Mouse (Mus musculus) embryonic facial prominence, embryonic 14.5 days (tissue): Measurements from ENCODE around the gene C2cd4d. TPM values are rescaled to one million over a fixed set of nuclear protein-coding genes. Genes with fewer than 3 reads are reported as not detected.

Experiments
- ATAC-seq: fragments of 200-750 bp; cut with Nextera tagmentation; 2 replicates; pipeline ENCODE4 v1.8.0; 2017; ENCODE audit warnings: low read depth, moderate number of reproducible peaks, moderate TSS enrichment
- DNase-seq: peaks from one replicate; pipeline ENCODE4 v3.0.0-alpha.2; 2015; ENCODE audit warnings: low spot score
- H3K27ac ChIP-seq: fragments of 300-500 bp; sonication (generic); replicated peaks from 2 replicates; pipeline ENCODE4 v1.5.1; 2014; ENCODE audit warnings: low read depth, mild to moderate bottlenecking, low read length, moderate library complexity
- H3K27me3 ChIP-seq: fragments of 300-500 bp; sonication (generic); replicated peaks from 2 replicates; pipeline ENCODE4 v1.6.1; 2014; ENCODE audit warnings: low read length; ENCODE audit not compliant: control insufficient read depth, insufficient read depth
- H3K36me3 ChIP-seq: fragments of 300-500 bp; sonication (generic); 2 replicates; pipeline ENCODE4 v1.6.1; 2014; ENCODE audit warnings: low read length, mixed read lengths; ENCODE audit not compliant: control insufficient read depth, insufficient read depth
- H3K4me1 ChIP-seq: fragments of 300-500 bp; sonication (generic); 2 replicates; pipeline ENCODE4 v1.6.1; 2014; ENCODE audit warnings: antibody characterized with exemption, low read length; ENCODE audit not compliant: control insufficient read depth, insufficient read depth
- H3K4me2 ChIP-seq: fragments of 300-500 bp; sonication (generic); 2 replicates; pipeline ENCODE4 v1.6.1; 2014; ENCODE audit warnings: low read depth, mild to moderate bottlenecking, low read length, moderate library complexity, mixed read lengths
- H3K4me3 ChIP-seq: fragments of 300-500 bp; sonication (generic); 2 replicates; pipeline ENCODE4 v1.5.1; 2014; ENCODE audit warnings: low read depth, mild to moderate bottlenecking, low read length
- H3K9ac ChIP-seq: fragments of 300-500 bp; sonication (generic); 2 replicates; pipeline ENCODE4 v1.6.1; 2014; ENCODE audit warnings: low read depth, mild to moderate bottlenecking, low read length, moderate library complexity, mixed read lengths
- H3K9me3 ChIP-seq: fragments of 300-500 bp; sonication (generic); 2 replicates; pipeline ENCODE4 v1.6.1; 2016; ENCODE audit warnings: low read length; ENCODE audit not compliant: control insufficient read depth
- WGBS: fragments of 180-500 bp; shearing (Covaris S2); extraction: QIAGEN DNeasy Blood & Tissue Kit; methylation state at CpG from one replicate; pipeline ENCODE4 v1.1.7; 2014; 5-methylcytosine and 5-hydroxymethylcytosine counted together
- polyA plus RNA-seq: library from polyadenylated mRNA; unstranded; fragments of >200 nt; fragmentation: Nextera tagmentation; extraction: Ambion mirVana; gene quantifications from 2 replicates; pipeline ENCODE4 v1.2.1, GENCODE M21; 2014

C2cd4d gene
- polyA plus RNA-seq, 1 experiment from 2014 or later, result 2.1 TPM

DNA sequence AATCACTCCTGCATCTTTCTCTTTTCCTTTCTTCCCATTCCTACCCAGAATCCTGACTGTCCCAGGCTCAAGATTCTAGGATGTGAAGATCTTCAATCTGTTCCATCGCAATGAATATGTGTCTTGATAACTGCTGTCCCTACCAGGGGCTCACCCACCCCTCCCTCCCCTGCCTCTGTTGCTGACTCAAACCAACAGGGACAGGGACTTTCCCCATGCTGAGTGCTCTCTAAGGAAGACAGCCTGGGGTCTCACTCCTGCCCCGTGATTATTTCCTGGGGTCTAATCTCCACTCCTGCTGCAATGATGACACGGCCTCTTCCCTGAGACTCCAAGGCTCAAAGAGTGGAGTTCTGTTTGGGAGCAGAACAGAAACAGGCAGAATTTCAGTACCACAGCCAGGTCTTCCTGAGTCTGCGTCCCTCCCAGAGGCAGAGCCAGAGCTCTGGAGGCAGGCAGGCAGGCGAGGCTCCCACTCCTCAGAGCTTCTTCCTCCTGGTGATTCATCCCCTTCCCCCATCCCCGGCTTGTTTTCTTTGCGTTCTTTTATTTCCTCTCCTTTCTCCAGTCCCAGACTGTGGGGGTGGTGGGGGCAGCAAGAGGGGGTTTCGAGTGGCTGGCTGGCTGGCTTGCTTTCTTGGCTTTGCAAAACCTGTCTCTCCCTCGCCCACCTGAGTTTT lies 17.7 kb downstream of the C2cd4d start:
- H3K4me1 ChIP-seq, result peaks cover 5% of the 10 kb centered on the region; the same call in 1 of the 2 replicates
- H3K36me3 ChIP-seq, result no peaks in the 10 kb centered on the region
- DNase-seq (no peak), ATAC-seq (no peak)
- H3K9me3 ChIP-seq, result no peaks in the 10 kb centered on the region
- no peak overlapping the region for H3K9ac ChIP-seq
- no peak overlapping the region for H3K4me2 ChIP-seq
- H3K27ac ChIP-seq, result no peak overlapping the region
- no peaks in the 10 kb centered on the region for H3K27me3 ChIP-seq
- H3K4me3 ChIP-seq, result no peak overlapping the region
- 15% methylated on average over 9 of the region's 9 CpGs for WGBS

DNA sequence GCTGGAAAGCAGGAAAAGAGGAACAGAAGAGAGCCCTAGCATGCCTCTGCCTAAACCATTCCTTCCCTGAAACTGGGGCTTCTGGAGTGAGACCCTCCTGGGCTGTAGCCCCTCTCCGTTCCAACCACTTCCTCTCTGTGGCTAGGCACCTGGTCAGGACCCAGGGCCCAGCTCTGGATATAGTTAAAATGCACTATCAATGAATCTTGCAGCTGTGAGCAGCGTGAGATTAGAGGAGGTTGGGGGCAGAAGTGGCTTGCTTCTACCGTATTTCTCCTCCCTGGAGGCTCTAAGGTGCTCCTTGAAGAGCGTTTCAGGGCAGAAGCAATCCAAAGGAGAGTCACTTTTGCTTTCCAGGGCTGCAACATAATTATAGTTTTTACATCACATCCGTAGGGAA lies 20.1 kb downstream of the C2cd4d start:
- 60% methylated on average over 5 of the region's 5 CpGs for WGBS
- Histone ChIP-seq H3K9ac (no peak overlapping the region), H3K36me3 (no peaks in the 10 kb centered on the region), H3K4me1 (peaks cover 2% of the 10 kb centered on the region; the same call in 1 of the 2 replicates), H3K4me3 (no peak overlapping the region), H3K9me3 (no peaks in the 10 kb centered on the region), H3K4me2 (no peak overlapping the region), H3K27ac (no peak overlapping the region), H3K27me3 (no peaks in the 10 kb centered on the region)
- DNase-seq (no peak), ATAC-seq (no peak)

GRCm38 (mm10) chr3:94383476-94383875 lies 21.2 kb downstream of the C2cd4d start:
- no peaks in the 10 kb centered on the region for H3K27me3 ChIP-seq
- H3K4me3 ChIP-seq, result no peak overlapping the region
- WGBS, result 57% methylated on average over 3 of the region's 3 CpGs
- H3K27ac ChIP-seq, result no peak overlapping the region
- no peak overlapping the region for H3K4me2 ChIP-seq
- DNase-seq (no peak), ATAC-seq (no peak)
- no peaks in the 10 kb centered on the region for H3K36me3 ChIP-seq
- H3K4me1 ChIP-seq, result no peaks in the 10 kb centered on the region
- H3K9ac ChIP-seq, result no peak overlapping the region
- no peaks in the 10 kb centered on the region for H3K9me3 ChIP-seq

GRCm38 (mm10) chr3:94386671-94387070 lies 24.4 kb downstream of the C2cd4d start:
- no peaks in the 10 kb centered on the region for H3K4me1 ChIP-seq
- H3K27ac ChIP-seq, result no peak overlapping the region
- no peaks in the 10 kb centered on the region for H3K27me3 ChIP-seq
- H3K9ac ChIP-seq, result no peak overlapping the region
- 64% methylated on average over 4 of the region's 4 CpGs for WGBS
- no peak overlapping the region for H3K4me3 ChIP-seq
- no peak overlapping the region for H3K4me2 ChIP-seq
- ATAC-seq (no peak), DNase-seq (no peak)
- H3K36me3 ChIP-seq, result no peaks in the 10 kb centered on the region
- no peaks in the 10 kb centered on the region for H3K9me3 ChIP-seq

DNA sequence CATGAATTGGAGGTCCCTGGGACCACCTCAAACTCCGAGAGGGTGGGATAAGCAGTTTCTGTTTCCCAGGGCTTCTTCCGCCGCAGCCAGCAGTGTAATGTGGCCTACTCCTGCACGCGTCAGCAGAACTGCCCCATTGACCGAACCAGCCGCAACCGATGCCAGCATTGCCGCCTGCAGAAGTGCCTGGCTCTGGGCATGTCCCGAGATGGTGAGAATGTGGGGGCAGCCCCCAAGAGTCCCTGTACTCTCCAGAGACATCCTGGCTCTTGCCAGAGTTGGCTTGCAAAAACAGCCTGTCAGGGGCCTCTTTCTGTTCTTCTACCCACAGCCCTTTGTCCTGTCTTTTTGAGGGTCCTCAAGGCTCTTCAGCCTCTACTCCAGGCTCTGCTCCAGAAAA lies 25.2 kb downstream of the C2cd4d start:
- DNase-seq, result no peak
- Histone ChIP-seq H3K27me3 (no peaks in the 10 kb centered on the region), H3K4me3 (no peak overlapping the region), H3K9ac (no peak overlapping the region), H3K36me3 (no peaks in the 10 kb centered on the region), H3K4me1 (no peaks in the 10 kb centered on the region), H3K9me3 (no peaks in the 10 kb centered on the region), H3K4me2 (no peak overlapping the region), H3K27ac (no peak overlapping the region)
- ATAC-seq, result no peak
- WGBS, result 89% methylated on average over 9 of the region's 10 CpGs

- no peaks in the 10 kb centered on the region for H3K27me3 ChIP-seq
- H3K4me1 ChIP-seq, result no peaks in the 10 kb centered on the region
- no peak overlapping the region for H3K4me3 ChIP-seq
- H3K9ac ChIP-seq, result no peak overlapping the region
- H3K36me3 ChIP-seq, result no peaks in the 10 kb centered on the region
- H3K27ac ChIP-seq, result no peak overlapping the region
- no peak for ATAC-seq
- 81% methylated on average over 5 of the region's 5 CpGs for WGBS
- H3K9me3 ChIP-seq, result no peaks in the 10 kb centered on the region
- no peak for DNase-seq
- H3K4me2 ChIP-seq, result no peak overlapping the region
Measured at GRCm38 (mm10) chr3:94388047-94388446, 25.8 kb downstream of the C2cd4d start.

DNA sequence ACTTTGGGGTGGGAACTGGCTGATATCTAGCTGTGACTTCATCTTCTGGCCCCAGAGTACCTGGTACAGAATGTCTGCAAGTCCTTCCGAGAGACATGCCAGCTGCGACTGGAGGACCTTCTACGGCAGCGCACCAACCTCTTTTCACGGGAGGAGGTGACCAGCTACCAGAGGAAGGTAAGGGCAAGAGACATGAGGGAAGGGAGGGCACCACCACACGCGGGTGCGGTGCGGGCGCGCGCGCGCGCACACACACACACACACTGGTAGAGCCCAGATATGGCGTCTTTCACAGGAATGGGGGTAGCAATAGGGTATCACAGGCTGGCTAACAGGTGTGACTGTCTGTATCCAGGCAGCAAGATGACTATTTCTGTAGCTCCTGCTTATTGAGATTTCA lies 27.2 kb downstream of the C2cd4d start:
- Histone ChIP-seq H3K27ac (no peak overlapping the region), H3K27me3 (no peaks in the 10 kb centered on the region), H3K9me3 (no peaks in the 10 kb centered on the region), H3K4me3 (no peak overlapping the region), H3K4me1 (no peaks in the 10 kb centered on the region), H3K9ac (no peak overlapping the region), H3K4me2 (no peak overlapping the region), H3K36me3 (no peaks in the 10 kb centered on the region)
- no peak for DNase-seq
- ATAC-seq, result no peak
- 96% methylated on average over 16 of the region's 16 CpGs for WGBS

DNA sequence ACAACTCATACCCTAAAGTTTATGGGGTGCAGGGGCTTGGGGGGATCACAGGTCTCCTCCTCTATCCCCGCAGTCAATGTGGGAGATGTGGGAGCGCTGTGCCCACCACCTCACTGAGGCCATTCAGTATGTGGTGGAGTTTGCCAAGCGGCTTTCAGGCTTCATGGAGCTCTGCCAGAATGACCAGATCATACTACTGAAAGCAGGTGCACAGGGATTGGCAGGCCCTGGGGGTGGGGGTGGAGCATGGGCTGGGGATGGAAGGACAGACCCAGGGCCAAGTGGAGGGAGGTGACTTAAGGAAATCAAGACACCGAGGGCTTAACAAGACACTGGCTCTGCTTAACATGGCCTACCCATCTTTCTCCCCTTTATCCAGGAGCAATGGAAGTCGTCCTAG lies 28.8 kb downstream of the C2cd4d start:
- no peaks in the 10 kb centered on the region for H3K27me3 ChIP-seq
- H3K27ac ChIP-seq, result no peak overlapping the region
- no peaks in the 10 kb centered on the region for H3K36me3 ChIP-seq
- no peak overlapping the region for H3K4me3 ChIP-seq
- WGBS, result 81% methylated on average over 5 of the region's 5 CpGs
- no peaks in the 10 kb centered on the region for H3K9me3 ChIP-seq
- no peaks in the 10 kb centered on the region for H3K4me1 ChIP-seq
- H3K4me2 ChIP-seq, result no peak overlapping the region
- H3K9ac ChIP-seq, result no peak overlapping the region
- DNase-seq, result no peak
- ATAC-seq, result no peak

DNA sequence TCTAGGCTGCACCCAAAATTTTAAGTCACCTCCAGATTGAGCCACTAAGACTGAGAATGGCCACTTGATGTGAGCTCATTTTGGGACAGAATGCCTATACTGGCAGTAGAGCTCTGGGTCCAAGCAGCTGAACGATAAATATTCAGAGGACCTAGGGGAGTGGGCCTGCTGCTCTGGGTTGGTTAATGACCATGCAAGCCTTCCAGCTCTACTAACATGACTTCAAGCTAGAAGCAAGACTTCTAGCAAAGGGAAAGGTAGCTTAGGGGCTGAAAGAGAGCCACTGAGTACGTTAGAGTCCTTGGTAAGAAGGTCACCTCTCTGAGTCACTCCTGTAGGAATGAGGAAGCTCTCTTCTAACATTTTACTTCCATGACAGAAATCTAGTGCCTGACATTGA lies 29.9 kb downstream of the C2cd4d start:
- 82% methylated on average over 2 of the region's 2 CpGs for WGBS

More for the DNA sequence above, 29.9 kb downstream of the C2cd4d start:
- Histone ChIP-seq H3K9me3 (no peaks in the 10 kb centered on the region), H3K27me3 (no peaks in the 10 kb centered on the region), H3K4me1 (no peaks in the 10 kb centered on the region), H3K36me3 (no peaks in the 10 kb centered on the region), H3K27ac (no peak overlapping the region), H3K4me2 (no peak overlapping the region), H3K9ac (no peak overlapping the region), H3K4me3 (no peak overlapping the region)
- DNase-seq (no peak), ATAC-seq (no peak)
